Mouse (Mus musculus): Measurements from ENCODE around the gene Slc2a9.

DNA sequence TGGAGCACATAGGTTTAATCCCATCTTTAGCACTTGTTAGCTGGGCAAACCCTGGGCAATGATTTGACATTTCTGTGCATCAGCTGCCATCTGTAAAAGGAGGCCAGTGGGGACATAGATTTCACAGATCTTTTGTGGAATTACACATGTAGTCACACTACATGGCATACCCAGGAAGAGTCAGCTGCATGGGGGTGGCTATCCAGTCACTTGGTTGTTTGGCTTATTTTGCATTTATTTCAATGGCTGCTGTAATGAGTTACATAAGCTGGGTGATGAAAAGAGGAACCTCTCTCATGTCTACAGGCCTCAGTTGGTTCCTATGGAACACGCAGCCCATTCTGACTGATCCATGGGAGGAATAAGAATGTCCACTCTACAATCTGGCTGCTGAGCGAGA, 143.2 kb downstream of the Slc2a9 start:
- TF ChIP-seq CTCF (IDR thresholded peaks at IDR 0.05; ENCODE audit: low read depth, low read length), result no peak
- no peak for TF ChIP-seq POLR2A (IDR thresholded peaks at IDR 0.05; ENCODE audit: insufficient read depth, low read length)

Data from ES-Bruce4 (cell line).